Mouse (Mus musculus) adipocyte (in vitro differentiated cells): ENCODE results near the gene Cabp1.

Experiments used
- DNase-seq: peaks from one replicate; pipeline ENCODE4 v3.0.0-alpha.2; 2016; ENCODE audit warnings: low spot score

Gene Cabp1

DNA sequence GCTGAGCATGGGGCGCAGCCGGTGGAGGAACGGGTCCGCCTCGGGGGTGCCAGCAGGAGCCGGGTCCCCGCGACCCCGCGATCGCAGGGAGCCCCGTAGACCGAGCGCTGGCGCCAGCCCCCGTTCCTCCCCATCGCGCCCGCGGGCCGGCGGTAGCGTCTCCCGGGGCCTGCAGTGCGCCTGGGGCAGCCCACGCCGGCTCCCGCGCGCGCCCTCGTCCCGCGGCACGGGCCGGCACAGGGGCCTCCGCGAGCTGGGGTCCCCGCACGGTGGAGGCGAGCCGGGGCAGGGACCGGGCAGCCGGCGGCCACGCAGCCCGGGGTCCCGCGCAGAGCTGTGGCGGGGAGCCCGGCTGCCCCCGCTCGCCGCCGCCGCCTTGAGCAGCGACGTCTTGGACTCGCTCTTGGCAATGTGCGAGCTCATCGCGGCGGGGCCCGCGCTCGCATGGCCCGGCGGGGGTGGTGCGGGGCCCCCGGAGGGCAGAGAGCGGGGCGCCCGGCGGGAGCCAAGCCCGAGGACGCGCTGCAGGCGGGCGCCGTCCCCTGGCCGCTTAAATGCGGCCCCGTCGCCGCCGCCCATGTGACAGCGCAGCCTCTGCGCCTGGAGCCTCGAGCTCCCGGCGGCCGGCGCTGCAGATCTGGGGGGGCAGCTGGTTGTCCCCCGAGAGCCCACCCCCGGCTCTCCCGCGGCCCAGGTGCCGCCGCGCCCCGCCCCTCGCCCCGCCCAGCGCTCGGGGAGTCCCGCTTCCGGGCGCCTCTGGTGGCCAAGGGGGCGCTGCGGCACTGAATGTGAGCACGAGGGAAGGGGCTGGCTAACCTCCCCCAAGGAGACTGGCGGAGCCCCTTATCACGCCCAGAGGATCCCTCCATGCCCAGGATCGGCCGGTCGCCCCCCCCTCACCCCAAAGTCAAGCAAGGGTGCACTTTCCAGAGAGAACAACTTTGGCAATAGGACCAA is at the start of gene Cabp1:
Gene Cabp1 (minus strand): TSS at position 713 of the 957 bp plus-strand sequence.
- DNase-seq: no peak

DNA sequence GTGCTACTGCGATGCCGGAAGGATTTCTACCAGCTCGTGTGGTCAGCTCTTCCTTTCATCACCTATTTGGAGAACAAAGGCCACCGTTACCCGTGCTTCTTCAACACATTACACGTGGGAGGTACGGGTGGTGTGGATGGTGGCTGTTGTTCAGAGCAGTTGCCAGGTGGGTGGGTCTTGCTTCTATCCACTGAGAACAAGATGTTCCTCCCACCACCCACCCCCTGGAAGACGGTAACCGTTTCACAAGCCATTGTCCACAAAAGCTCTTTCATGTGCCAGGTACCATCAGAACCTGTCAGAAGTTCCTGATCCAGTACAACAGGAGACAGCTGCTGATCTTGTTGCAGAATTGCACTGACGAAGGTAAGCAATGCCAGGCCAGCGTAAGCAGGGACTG is 46.0 kb upstream of the Cabp1 start:
- DNase-seq: no peak

DNA sequence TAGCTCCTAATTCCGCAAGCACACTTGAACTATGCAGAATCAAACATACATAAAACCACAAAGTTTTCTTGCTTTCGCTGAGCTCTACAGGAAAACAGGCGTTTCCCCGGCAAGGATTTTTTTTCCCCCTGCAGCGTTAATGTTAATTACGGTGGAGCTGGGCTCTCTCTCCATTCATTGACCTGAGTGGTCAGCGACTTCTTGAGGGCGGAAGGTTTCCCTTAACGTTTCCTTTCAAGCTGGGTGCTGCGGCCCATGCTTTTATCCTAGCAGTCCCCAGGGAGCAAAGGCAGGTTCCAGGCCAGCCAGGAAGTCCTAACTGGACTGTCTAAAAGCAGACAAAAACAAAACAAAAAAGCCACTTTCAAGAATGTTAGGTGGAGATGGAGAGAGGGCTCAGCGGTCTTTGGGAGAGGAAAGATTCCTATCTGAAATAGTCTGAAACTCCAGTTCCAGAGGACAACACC is 44.6 kb upstream of the Cabp1 start:
- no peak for DNase-seq

DNA sequence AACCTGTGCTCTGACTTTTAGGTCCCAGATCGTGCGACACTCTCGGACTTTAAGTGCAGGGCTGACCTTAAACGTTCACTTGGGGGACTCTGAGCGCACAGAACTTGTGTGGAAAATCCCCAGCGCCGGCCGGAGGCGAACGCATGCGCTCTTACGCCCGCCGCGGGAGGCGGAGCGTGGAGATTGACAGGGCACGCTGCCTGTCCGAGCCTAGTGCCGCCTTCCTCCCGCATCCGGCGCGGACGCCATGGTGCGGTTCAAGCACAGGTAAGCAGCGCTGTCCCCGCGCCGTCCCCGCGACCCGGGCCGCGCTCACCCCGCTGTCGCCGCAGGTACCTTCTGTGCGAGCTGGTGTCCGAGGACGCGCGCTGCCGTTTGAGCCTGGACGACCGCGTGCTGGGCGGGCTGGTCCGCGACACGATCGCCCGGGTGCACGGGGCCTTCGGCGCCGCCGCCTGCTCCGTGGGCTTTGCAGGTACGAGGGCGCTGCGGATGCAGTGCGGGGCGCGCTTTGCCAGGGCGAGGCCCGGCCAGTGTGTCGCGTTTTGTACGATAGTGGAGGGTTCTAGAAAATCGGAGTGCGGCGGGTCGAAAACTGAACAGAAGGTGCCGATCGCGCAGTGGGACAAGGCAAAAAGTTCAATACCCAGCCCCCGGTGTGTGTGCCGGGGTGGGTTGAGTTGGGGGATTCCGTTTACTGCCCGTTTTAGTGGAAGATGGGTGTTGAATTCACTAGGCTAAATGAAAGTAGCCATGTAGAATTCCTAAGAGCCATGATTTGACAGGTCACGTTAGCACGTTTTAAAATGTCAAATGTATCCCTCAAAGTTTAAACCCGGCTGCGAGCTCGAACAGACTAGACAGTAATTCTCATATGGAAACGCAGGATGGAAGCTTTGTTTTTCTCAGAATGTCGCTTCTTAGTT is 43.9 kb upstream of the Cabp1 start:
- peak; percentile 91 for DNase-seq

DNA sequence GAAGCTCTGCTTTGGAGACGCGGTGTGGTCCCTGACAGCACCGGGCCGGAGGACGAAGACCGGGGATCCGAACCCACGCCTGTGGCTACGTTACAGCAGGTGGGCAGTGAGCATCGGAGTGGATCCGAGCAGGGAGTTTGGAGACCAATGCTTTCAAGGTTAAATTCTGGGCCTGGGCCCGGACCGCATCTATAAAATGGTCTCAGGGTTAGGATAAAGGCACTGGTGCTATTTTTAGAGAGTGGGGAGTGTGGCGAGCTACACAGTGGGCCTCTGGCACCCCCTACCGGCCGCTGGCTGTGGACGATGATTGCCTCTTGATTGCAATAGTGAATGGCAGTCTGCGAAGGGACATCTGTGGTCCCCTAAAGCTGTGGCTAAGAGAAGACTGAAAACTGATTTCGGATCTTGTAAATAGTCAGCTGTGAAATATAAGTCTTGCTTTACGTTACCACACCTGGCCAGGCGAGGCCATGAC is 41.6 kb upstream of the Cabp1 start, which contains the start of gene Pop5:
Gene Pop5 (plus strand): TSS at position 51 of the 478 bp plus-strand sequence.
- peak; percentile 90 for DNase-seq

DNA sequence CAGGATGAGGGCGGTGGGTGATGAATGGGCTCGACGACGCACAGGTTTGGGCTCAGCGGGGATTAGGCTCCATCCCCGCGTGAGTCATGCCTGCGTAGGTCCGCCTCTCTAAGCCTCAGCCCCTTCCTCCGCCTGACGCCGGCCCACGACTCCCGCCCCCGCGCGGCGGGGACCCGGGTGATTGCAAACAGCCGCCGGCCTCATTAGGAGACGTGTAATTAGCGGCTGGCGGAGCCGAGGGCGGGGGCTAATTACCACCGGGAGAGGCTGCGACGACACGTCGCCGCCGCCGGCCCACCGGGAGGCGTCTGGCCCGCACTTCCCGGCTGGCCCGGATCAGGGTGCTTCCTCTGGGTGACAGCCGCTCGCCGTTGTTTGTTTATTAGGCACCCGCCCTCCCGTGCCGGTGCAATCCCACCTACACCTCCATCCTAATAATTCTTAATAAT is 41.2 kb upstream of the Cabp1 start:
- no peak for DNase-seq

DNA sequence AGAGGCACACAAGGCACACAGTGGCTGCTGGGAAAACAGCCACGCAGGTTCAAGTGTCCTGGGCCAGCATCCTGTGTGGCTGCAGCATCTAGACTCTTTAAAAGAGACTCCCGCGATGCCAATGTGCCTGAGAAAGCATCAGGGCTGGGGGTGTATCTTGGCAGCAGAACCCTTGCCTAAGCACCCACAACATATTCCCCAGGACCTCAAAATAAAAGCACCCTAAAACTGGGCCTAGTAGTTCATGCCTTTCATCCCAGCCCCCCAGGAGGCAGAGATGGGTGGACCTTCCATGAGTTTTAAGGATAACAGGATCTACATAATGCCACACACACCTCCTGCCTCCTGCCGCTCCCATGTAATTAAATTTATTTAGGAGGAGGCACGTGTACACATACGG is 40.3 kb upstream of the Cabp1 start:
- DNase-seq: no peak

DNA sequence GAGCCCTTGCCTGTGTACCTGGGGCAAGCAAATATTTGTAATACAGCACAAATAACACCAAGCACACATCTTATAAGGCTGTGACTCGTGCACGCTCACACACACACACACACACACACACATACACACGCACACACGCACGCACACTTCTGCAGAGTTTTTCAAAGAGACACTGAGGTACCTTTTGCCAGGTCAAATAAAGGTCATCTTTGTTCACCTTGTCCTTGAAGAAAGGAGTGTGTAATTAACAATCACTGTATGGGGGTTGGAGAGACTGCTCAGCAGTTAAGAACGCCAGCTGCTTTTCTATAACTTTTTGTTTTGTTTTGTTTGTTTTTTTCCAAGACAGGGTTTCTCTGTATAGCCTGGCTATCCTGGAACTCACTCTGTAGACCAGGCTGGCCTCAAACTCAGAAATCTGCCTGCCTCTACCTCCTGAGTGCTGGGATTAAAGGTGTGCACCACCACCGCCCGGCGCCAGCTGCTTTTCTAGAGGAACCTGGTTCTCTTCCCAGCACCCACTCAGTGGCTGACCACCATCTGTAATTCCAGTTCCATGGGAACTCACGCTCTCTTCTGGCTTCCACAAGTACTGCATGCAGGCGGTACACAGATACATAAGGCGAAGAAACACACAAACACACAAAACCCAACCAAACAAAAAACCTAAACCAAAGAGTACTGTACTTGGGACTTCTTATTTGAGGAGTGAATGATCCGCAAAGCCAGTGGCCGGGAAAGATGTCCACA is 39.0 kb upstream of the Cabp1 start:
- DNase-seq: no peak

DNA sequence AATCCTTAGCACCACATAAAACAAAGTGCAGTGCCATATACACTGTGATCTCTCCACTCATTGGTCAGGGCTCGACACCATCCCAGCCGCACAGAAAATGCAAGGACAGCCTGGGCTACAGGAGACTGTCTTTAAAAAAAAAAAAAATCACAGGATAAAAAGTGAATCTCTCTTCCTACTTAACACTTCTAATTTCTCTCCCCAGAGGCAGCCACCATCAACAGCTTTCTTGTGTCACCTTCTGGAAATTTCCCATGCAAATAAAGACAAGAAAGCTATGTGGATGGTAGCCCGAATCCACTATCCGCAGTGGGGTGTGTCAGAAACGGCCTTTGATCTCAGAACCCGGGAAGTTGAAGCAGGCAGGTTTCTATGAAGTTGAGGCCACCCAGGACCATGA is 38.3 kb upstream of the Cabp1 start:
- no peak for DNase-seq

DNA sequence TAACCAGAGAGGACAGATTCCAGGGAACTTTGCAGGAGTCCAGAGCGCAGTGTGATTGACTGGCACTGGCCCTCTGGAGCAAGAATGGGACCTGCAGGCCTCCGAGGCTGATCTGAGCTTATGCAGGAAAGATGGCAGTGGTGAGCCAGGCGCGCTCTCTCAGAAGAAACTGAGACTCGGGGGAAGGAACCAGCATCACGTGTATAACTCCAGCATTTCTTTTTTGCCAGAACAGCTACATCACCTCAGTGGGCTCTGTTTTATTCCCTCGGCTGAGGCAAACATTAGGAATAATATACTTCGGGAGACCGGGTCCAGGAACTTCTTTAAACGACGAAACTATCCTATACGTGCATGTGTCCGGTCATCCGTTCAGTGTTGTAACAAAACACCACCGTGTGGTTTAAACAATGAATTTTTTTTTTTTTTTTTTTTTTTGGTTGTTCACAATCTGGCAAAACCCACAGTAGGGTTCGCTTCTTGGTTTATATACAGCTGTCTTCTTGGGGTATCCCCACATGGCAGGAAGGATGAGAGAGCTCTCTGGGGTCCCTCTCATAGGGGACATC is 37.5 kb upstream of the Cabp1 start:
- DNase-seq: no peak

DNA sequence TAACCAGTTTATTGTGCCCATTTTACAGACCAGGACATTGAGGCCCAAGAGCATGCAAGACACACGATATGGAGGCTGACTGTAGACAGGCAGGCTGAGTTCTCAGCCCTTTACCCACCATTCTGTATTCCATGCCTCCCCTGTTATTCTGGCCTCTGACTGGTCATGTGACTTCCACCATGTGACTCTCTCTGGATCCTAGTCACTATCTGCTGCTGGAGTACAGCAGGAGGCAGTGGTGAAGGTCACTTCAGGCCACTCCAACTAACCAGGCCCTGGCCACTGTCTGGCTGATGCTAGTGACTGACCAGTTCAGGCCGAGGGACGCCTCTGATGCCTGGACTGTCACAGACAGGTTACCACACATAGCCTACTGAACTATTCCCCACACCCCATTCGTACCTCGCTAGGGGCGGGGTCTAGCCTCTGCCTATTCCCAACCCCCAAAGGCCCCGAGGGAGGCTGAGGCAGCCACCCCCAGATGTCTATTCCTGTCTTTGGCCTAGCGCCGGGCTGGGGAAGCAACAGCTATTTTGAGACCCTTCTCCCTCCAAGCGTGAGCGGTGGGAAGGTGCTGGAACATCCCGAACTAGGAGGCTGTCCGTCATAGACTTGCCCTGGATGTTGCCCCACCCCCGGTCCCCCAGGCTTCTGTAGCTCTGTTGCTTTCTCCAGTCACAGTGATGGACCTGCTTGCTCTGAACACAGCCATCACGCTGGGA is 36.8 kb upstream of the Cabp1 start:
- DNase-seq: no peak

DNA sequence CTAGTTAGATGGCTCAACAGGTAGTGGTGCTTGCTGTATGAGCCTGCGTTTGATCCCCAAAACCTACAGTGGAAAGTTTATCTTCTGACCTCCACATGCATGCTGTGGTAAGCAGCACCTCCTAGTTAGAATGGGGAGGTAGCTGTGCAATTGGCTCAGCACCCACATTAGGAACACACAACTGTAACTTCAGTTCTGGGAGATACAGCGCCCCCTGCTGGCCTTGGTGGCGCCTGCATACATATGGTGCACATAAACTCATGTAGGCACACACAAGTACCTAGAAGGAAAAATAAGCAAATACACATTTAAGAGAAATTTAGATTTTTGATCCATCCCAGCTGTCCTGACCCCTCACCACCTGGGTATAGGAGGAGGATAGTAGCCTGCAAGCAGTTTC is 28.3 kb upstream of the Cabp1 start:
- DNase-seq: no peak

DNA sequence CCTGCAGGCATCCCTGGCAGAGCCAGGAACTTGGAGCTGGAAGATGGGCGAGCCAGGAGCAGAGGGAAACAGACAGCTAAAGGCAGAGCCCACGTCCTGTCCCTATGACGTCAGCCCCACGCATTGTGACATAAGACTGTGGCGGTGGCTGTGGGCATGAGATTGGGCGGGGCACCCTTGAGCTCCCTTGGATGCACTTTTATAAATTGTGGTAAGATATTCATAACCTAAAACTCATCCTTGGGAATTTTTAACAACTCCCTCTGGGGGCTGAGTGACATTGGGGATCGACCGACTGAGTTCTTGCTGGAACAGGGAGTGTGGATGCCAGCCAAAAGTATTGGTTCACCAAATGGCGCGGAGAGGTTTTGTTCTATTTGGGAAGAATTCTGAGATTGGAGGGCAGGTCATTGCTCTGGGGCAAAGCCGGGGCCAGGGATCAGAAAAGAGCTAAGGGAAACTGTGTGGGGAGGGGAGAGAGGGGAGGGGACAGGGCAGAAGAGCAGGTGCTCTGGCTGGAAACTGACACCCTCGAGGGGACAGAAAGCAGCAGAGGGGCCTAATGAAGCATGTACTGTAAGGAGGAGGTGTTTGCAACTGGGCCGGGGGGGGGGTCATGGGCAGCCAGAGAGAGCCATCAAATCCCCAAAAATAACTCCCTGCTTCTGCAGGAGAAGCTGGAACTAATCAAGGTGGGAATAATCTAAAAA is 26.9 kb upstream of the Cabp1 start:
- DNase-seq: no peak

DNA sequence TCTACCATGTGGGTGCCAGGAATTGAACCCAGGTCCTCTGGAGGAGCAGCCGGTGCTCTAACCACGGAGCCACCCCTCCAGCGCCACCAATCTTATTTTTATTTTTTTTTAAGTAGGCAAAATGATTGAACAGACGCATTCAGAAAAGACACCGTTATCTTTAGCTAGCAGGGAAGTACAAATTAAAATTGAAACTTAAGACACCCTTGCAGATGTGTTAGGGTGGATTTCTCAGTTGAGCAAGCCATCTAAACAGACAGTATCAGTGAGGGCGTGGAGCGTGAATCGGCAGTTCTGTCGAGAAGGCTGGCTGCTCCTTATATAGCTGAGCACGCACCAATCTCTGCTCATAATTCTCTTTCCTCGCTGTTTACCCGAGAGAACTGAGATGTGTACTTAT is 23.8 kb upstream of the Cabp1 start:
- no peak for DNase-seq

DNA sequence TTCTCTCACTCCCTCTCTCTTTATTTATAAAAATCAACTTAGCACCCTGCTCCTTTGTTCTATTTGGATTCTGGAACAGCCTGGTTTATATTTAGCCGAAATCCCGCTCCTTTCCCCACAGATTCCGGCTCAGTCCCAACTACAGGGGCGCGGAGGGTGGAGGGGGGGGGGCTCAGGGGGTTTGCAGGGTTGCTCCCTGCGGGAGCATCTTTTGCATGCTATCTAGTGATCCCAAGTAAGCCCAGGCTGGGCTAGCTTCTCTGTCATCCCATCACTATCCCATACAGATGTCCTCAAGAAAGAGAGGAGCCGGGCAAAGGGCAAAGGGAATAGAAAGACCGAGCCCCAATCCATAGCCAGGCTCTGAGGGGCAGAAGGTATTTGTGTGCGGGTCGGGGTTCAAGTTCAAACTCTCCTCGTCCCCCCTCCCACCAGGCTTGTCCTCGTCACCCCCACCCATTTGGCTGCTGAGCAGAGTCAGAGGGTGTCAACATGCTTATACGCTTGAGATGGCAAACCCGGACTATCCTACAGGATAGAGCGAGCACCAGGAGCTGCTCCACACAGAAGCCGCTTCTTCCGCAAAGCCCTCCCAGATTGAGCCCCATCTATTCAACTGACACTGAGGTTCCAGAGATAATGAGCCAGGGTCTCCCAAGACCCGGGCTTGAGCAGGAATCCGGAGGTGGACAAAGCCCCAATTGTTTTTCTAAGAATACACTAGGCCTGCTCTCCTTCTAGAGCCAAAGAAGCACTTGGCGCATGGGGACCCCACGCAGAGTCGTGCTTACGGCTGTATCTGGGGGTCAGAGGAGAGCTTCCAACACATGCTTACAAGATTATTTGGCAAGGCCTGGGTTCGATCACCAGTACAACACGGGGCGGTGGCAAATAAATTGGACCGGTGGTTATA is 21.3 kb upstream of the Cabp1 start:
- no peak for DNase-seq

DNA sequence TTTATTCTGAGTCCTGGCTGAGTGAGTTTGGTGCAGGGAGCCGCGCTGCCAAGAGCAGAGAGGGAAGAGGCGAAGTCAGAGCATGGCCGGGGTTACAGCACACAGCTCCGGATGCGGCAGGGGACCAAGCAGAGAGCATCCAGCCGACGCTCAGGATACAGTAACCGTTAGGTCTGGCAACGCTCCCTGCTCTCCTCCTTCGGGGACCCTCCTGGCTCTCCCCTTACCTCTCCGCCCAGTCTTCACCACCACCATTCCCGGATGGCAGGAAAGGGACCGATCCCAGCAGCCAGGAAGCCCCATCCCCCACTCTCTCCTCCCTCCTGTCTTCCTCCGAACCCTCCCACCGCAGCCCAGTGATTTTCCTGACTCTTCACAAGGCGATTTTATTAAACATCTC is 20.7 kb upstream of the Cabp1 start:
- no peak for DNase-seq

DNA sequence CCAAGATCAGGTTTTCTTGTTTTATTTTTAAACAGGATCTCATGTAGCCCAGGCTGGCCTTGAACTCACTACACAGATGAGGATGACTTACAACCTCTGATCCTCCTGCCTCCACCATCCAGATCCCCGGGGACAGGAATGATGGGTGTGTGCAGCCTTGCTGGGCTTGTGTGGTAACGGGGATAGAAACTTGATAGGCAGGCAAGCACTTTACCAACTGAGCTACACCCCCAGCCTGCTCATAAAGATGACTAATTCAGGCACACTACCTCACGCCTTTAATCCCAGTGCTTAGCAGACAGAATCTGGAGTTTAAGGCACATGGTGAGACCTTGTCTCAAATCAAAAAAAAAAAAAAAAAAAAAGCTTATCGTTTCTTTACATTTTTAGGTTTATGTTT is 18.7 kb upstream of the Cabp1 start:
- DNase-seq: no peak

DNA sequence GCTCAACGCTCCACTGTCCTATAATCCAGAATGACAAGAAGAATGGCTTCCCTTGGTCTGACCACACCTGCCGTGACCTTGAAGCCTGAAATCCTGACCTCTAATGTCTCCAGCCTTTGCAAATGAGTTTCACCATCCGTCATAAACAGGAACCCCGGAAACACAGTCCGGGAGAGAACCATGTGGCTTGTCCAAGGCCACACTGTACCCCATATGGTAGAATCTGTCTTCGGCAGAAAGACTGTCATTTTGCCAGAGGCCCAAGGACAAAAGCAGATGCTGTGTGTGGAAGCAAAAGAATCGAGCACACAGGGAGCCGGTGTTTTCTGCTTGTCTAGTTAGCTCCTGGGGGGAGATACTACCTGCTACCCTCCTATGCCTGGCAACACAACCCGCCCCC is 18.3 kb upstream of the Cabp1 start:
- DNase-seq: no peak

DNA sequence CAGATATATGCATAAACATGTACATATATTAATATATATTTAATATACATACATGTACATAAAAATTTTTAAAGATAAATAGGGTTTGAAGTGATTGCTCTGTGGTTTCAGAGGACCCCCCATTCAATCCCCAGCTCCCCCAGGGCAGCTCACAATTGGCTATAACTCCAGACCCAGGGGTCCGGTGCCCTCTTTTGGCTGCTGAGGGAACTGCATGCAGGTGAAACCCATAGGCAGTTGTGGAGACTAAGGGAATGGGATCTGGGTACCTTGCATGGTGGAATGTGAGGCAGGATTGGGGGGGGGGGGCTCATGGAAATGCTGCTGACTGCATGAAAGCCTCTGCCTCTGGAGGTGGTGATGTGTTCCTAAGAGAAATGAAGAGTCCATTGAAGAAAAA is 16.2 kb upstream of the Cabp1 start:
- peak; percentile 40 for DNase-seq
